Mouse (Mus musculus) limb, embryonic 12.5 days (tissue): Measurements from ENCODE around the gene Gm7137. TPM values are rescaled to one million over a fixed set of nuclear protein-coding genes. Genes with fewer than 3 reads are reported as not detected.
A peak's percentile ranks its signal among the peaks of the same experiment; 100 is the strongest.
"Not testable (repeated sequence)": the region's sequence is repeated elsewhere in the genome, so short reads cannot be mapped to it uniquely, and the experiment has no call there.

Experiments
- ATAC-seq: fragments of 200-750 bp; cut with Nextera tagmentation; 2 replicates; pipeline ENCODE4 v1.8.0; 2017; ENCODE audit warnings: low read depth, moderate TSS enrichment; ENCODE audit not compliant: insufficient number of reproducible peaks, insufficient read depth, low FRiP score, low TSS enrichment
- H3K27ac ChIP-seq: fragments of 300-500 bp; sonication (generic); 2 replicates; pipeline ENCODE4 v1.5.1; 2016; ENCODE audit warnings: mild to moderate bottlenecking, moderate library complexity
- H3K27me3 ChIP-seq: fragments of 300-500 bp; sonication (generic); 2 replicates; pipeline ENCODE4 v1.6.1; 2016; ENCODE audit warnings: mild to moderate bottlenecking, moderate library complexity
- H3K36me3 ChIP-seq: fragments of 300-500 bp; sonication (generic); 2 replicates; pipeline ENCODE4 v1.6.1; 2016; ENCODE audit warnings: mild to moderate bottlenecking, moderate library complexity
- H3K4me1 ChIP-seq: fragments of 300-500 bp; sonication (generic); replicated peaks from 2 replicates; pipeline ENCODE4 v1.6.1; 2016
- H3K4me2 ChIP-seq: fragments of 300-500 bp; sonication (generic); 2 replicates; pipeline ENCODE4 v1.6.1; 2016; ENCODE audit warnings: mild to moderate bottlenecking, moderate library complexity
- H3K4me3 ChIP-seq: fragments of 300-500 bp; sonication (generic); replicated peaks from 2 replicates; pipeline ENCODE4 v1.5.1; 2016; ENCODE audit warnings: mild to moderate bottlenecking
- H3K9ac ChIP-seq: fragments of 300-500 bp; sonication (generic); replicated peaks from 2 replicates; pipeline ENCODE4 v1.6.1; 2016; ENCODE audit warnings: mild to moderate bottlenecking, moderate library complexity
- H3K9me3 ChIP-seq: fragments of 300-500 bp; sonication (generic); 2 replicates; pipeline ENCODE4 v1.6.1; 2016; ENCODE audit warnings: mild to moderate bottlenecking, moderate library complexity
- WGBS: fragments of 180-500 bp; shearing (Covaris S2); methylation state at CpG from one replicate; pipeline ENCODE4 v1.1.7; 2016; 5-methylcytosine and 5-hydroxymethylcytosine counted together
- polyA plus RNA-seq: library from polyadenylated mRNA; unstranded; fragments of >200 nt; fragmentation: Nextera tagmentation; extraction: Ambion mirVana; gene quantifications from 2 replicates; pipeline ENCODE4 v1.2.1, GENCODE M21; 2016

Gene Gm7137
- polyA plus RNA-seq, 1 experiment from 2014 or later: not detected

DNA sequence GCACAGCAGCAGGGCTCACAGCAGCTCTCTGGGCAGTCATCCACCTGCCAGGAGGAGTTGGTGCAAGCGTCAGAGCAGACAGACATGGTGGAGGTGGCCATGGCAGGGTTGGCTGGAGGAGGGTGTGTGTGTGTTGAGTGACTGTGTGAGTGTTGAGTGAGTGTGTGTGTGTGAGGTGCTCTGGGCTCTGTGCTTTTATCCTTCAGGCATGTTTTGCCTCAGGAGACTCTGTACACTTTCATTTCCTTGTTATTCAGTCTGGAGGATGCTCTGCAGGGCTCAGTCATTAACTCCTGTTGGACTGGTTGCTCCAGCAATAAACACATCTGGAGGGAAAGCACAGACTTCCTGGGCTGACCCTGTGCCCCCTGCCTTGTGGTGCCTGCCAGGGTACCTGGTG lies 36.7 kb downstream of the Gm7137 start, which contains the start of gene Gm9736:
Gm9736 (minus strand) TSS at position 101 of the 400 bp plus-strand sequence.
- not testable (repeated sequence) for H3K27me3 ChIP-seq, H3K9ac ChIP-seq, H3K9me3 ChIP-seq, H3K27ac ChIP-seq, ATAC-seq, H3K4me2 ChIP-seq, H3K36me3 ChIP-seq, H3K4me3 ChIP-seq
- H3K4me1 ChIP-seq: peaks cover 15% of the 10 kb centered on the region
- 38% methylated on average over 1 of the region's 1 CpGs for WGBS

GRCm38 (mm10) chr10:77750686-77751085 lies 37.3 kb downstream of the Gm7137 start:
- not testable (repeated sequence) for H3K27me3 ChIP-seq, H3K27ac ChIP-seq, H3K9me3 ChIP-seq, ATAC-seq, H3K9ac ChIP-seq, H3K4me2 ChIP-seq, H3K36me3 ChIP-seq, H3K4me3 ChIP-seq
- WGBS: 72% methylated on average over 1 of the region's 1 CpGs
- H3K4me1 ChIP-seq: peaks cover 15% of the 10 kb centered on the region

GRCm38 (mm10) chr10:77741924-77742688 lies 45.9 kb downstream of the Gm7137 start, which contains the start of gene Gm18596:
Gm18596 (minus strand) TSS chr10:77742638.
- H3K9me3 ChIP-seq, H3K9ac ChIP-seq, H3K27me3 ChIP-seq, H3K4me3 ChIP-seq, ATAC-seq, H3K4me2 ChIP-seq, H3K36me3 ChIP-seq: not testable (repeated sequence)
- Histone ChIP-seq H3K27ac (0 out of 2 replicates have a peak within 1 kb of the TSS, but pooled peaks have one; percentile 62), H3K4me1 (peaks cover 27% of the 10 kb centered on the region)
- WGBS: 49% methylated on average over 4 of the region's 5 CpGs

DNA sequence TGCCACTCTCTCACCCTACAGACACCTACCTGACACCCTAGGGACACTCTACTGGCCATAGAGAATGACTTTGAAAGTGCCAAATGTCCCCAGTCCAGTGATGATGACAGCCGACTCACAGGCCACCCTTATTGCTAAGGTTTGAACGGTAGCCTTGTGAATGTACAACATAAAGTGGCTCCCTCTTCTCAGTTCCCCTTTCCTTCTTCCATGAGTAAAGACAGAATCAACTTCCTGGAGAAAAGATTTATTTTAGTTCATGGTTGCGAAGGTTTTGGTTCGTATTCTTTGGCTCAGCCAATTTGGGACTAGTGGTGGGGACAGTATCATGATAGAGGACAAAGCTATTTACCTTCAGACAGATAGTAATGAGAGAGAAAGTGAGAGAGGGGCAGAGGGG lies 49.1 kb downstream of the Gm7137 start:
- H3K4me1 ChIP-seq: peaks cover 29% of the 10 kb centered on the region
- ATAC-seq: no peak
- H3K27ac ChIP-seq: no peak overlapping the region
- no peak overlapping the region for H3K4me3 ChIP-seq
- WGBS: 83% methylated on average over 4 of the region's 4 CpGs
- peaks cover 17% of the 10 kb centered on the region for H3K9me3 ChIP-seq
- H3K4me2 ChIP-seq: no peak overlapping the region
- H3K27me3 ChIP-seq: no peaks in the 10 kb centered on the region
- H3K9ac ChIP-seq: no peak overlapping the region
- H3K36me3 ChIP-seq: no peaks in the 10 kb centered on the region

Other genes starting within 250 kb of the Gm7137 start
- gene Pttg1ip, start 206.5 kb downstream of the Gm7137 start, polyA plus RNA-seq: 83.6 and 84.0 TPM in 2 replicates
- 345 and 359 TPM in 2 replicates for gene Sumo3, start 182.1 kb downstream of the Gm7137 start, polyA plus RNA-seq
- 9.7 and 12.0 TPM in 2 replicates for gene Gm49325, start 182.0 kb downstream of the Gm7137 start, polyA plus RNA-seq
- gene Ube2g2, start 165.9 kb downstream of the Gm7137 start, polyA plus RNA-seq: 75.4 and 79.3 TPM in 2 replicates
- gene Tspear, start 101.6 kb downstream of the Gm7137 start, polyA plus RNA-seq: 0.50 and 1.3 TPM in 2 replicates
- gene Gm19402, start 97.4 kb downstream of the Gm7137 start, polyA plus RNA-seq: not detected in 2 replicates
- gene Gm9508, start 91.0 kb downstream of the Gm7137 start, polyA plus RNA-seq: not detected in 2 replicates
- gene Gm10272, start 81.6 kb downstream of the Gm7137 start, polyA plus RNA-seq: not detected in 2 replicates
- not detected in 2 replicates for gene Gm10024, start 76.7 kb downstream of the Gm7137 start, polyA plus RNA-seq
- not detected in 2 replicates for gene Gm10142, start 72.4 kb downstream of the Gm7137 start, polyA plus RNA-seq
- not detected in 2 replicates for gene Krtap12-1, start 67.6 kb downstream of the Gm7137 start, polyA plus RNA-seq
- gene Gm10100, start 61.7 kb downstream of the Gm7137 start, polyA plus RNA-seq: not detected in 2 replicates
- not detected in 2 replicates for gene Gm18596, start 45.6 kb downstream of the Gm7137 start, polyA plus RNA-seq
- not detected in 2 replicates for gene Gm9736, start 36.8 kb downstream of the Gm7137 start, polyA plus RNA-seq
- gene Gm3233, start 28.5 kb downstream of the Gm7137 start, polyA plus RNA-seq: not detected in 2 replicates
- gene Gm3238, start 16.9 kb downstream of the Gm7137 start, polyA plus RNA-seq: not detected in 2 replicates
- gene Gm7138, start 11.3 kb downstream of the Gm7137 start, polyA plus RNA-seq: not detected in 2 replicates
- not detected in 2 replicates for gene Gm3250, start 5.7 kb downstream of the Gm7137 start, polyA plus RNA-seq
- not detected in 2 replicates for gene Gm9639, start 6.9 kb upstream of the Gm7137 start, polyA plus RNA-seq
- not detected in 2 replicates for gene Gm19668, start 10.9 kb upstream of the Gm7137 start, polyA plus RNA-seq
- not detected in 2 replicates for gene Gm9507, start 23.6 kb upstream of the Gm7137 start, polyA plus RNA-seq
- not detected in 2 replicates for gene Gm2696, start 26.5 kb upstream of the Gm7137 start, polyA plus RNA-seq
- not detected in 2 replicates for gene Krtap10-4, start 38.9 kb upstream of the Gm7137 start, polyA plus RNA-seq
- not detected in 2 replicates for gene Krtap10-10, start 47.7 kb upstream of the Gm7137 start, polyA plus RNA-seq
- gene Gm36176, start 58.6 kb upstream of the Gm7137 start, polyA plus RNA-seq: not detected in 2 replicates
- gene Gm10318, start 64.7 kb upstream of the Gm7137 start, polyA plus RNA-seq: not detected in 2 replicates
- gene Gm3285, start 73.8 kb upstream of the Gm7137 start, polyA plus RNA-seq: not detected in 2 replicates
- gene Lrrc3, start 114.3 kb upstream of the Gm7137 start, polyA plus RNA-seq: 3.1 and 3.4 TPM in 2 replicates
- 0.29 and 0.53 TPM in 2 replicates for gene Trpm2, start 182.4 kb upstream of the Gm7137 start, polyA plus RNA-seq
- 28.2 and 29.2 TPM in 2 replicates for gene 1810043G02Rik, start 190.3 kb upstream of the Gm7137 start, polyA plus RNA-seq
- 172 and 174 TPM in 2 replicates for gene Pfkl, start 221.9 kb upstream of the Gm7137 start, polyA plus RNA-seq